Mouse (Mus musculus) MEL (cell line): ENCODE data around the gene Muc13. TPM values are rescaled to one million over a fixed set of nuclear protein-coding genes. Genes with fewer than 3 reads are reported as not detected.

Experiments
- DNase-seq: peaks from one replicate; pipeline ENCODE4 v3.0.0; 2011; ENCODE audit warnings: low read depth, low spot score
- H3K27ac ChIP-seq: 2 replicates; pipeline ENCODE4 v1.5.1; 2012; ENCODE audit warnings: low read depth, mild to moderate bottlenecking, control low read depth, low read length, moderate library complexity; ENCODE audit not compliant: control insufficient read depth
- H3K27me3 ChIP-seq, 2 experiments: fragments of 150-350 bp in 1 of 2; sonication (generic) in 1 of 2; 2 replicates each; pipeline ENCODE4 v1.6.1; 2012; ENCODE audit warnings: low read length in 2 of 2, mild to moderate bottlenecking in 2 of 2, improper control_type of control experiment in 1 of 2, moderate library complexity in 1 of 2; ENCODE audit not compliant: insufficient read depth in 2 of 2, control insufficient read depth in 1 of 2
- H3K36me3 ChIP-seq, 2 experiments: 2 replicates each; pipeline ENCODE4 v1.6.1; 2012 to 2014; ENCODE audit warnings: low read length in 2 of 2, improper control_type of control experiment in 1 of 2, inconsistent platforms in 1 of 2, mild to moderate bottlenecking in 1 of 2; ENCODE audit not compliant: insufficient read depth in 2 of 2, control insufficient read depth in 1 of 2
- H3K4me1 ChIP-seq, 2 experiments: fragments of 150-350 bp in 1 of 2; sonication (generic) in 1 of 2; 2 replicates each; pipeline ENCODE4 v1.6.1; 2012; ENCODE audit warnings: low read length in 2 of 2, improper control_type of control experiment in 1 of 2, mild to moderate bottlenecking in 1 of 2; ENCODE audit not compliant: insufficient read depth in 2 of 2, control insufficient read depth in 1 of 2
- H3K4me3 ChIP-seq, 2 experiments: fragments of 150-350 bp in 1 of 2; sonication (generic) in 1 of 2; 2 replicates each; pipeline ENCODE4 v1.5.1; 2012; ENCODE audit warnings: low read depth in 2 of 2, low read length in 2 of 2, mild to moderate bottlenecking in 2 of 2, moderate library complexity in 2 of 2, control low read depth in 1 of 2, improper control_type of control experiment in 1 of 2; ENCODE audit not compliant: control insufficient read depth in 1 of 2, insufficient read depth in 1 of 2
- H3K79me2 ChIP-seq: 2 replicates; pipeline ENCODE4 v1.6.1; 2012; ENCODE audit warnings: mild to moderate bottlenecking, low read length, moderate library complexity; ENCODE audit not compliant: control insufficient read depth, poor library complexity, insufficient read depth
- H3K9ac ChIP-seq: 2 replicates; pipeline ENCODE4 v1.6.1; 2012; ENCODE audit warnings: low read depth, mild to moderate bottlenecking, control low read depth, low read length, moderate library complexity; ENCODE audit not compliant: control insufficient read depth, poor library complexity, severe bottlenecking
- H3K9me3 ChIP-seq: fragments of 150-350 bp; sonication (generic); replicated peaks from 2 replicates; pipeline ENCODE4 v1.6.1; 2012; ENCODE audit warnings: mild to moderate bottlenecking, low read length, improper control_type of control experiment, moderate library complexity; ENCODE audit not compliant: insufficient read depth
- ELF1 ChIP-seq: IDR thresholded peaks from 2 replicates; pipeline ENCODE4 v1.6.1; 2014; ENCODE audit warnings: low read depth, mild to moderate bottlenecking, inconsistent platforms, low read length, improper control_type of control experiment, moderate library complexity
- ETS1 ChIP-seq: IDR thresholded peaks from 2 replicates; pipeline ENCODE4 v1.6.1; 2012; ENCODE audit warnings: low read depth, mild to moderate bottlenecking, inconsistent platforms, low read length, improper control_type of control experiment, moderate library complexity
- GABPA ChIP-seq: IDR thresholded peaks from 2 replicates; pipeline ENCODE4 v1.6.1; 2012; ENCODE audit warnings: low read depth, mild to moderate bottlenecking, inconsistent platforms, low read length, improper control_type of control experiment, moderate library complexity
- HCFC1 ChIP-seq: IDR thresholded peaks from 2 replicates; pipeline ENCODE4 v1.6.1; 2012; ENCODE audit warnings: low read depth, mild to moderate bottlenecking, inconsistent platforms, low read length, improper control_type of control experiment, moderate library complexity
- POLR2AphosphoS5 ChIP-seq: IDR thresholded peaks from 2 replicates; pipeline ENCODE4 v1.6.1; 2012; ENCODE audit warnings: low read depth, borderline replicate concordance, mild to moderate bottlenecking, inconsistent platforms, low read length, moderate library complexity, mixed read lengths
- RAD21 ChIP-seq: IDR thresholded peaks from 2 replicates; pipeline ENCODE4 v1.6.1; 2011; ENCODE audit warnings: mild to moderate bottlenecking, low read depth, low read length, improper control_type of control experiment
- SMC3 ChIP-seq: IDR thresholded peaks from 2 replicates; pipeline ENCODE4 v1.6.1; 2011; ENCODE audit warnings: low read depth, low read length, improper control_type of control experiment
- TAL1 ChIP-seq: IDR thresholded peaks from 2 replicates; pipeline ENCODE4 v1.6.1; 2012; ENCODE audit warnings: mild to moderate bottlenecking, inconsistent platforms, low read length, moderate library complexity, mixed read lengths
- UBTF ChIP-seq: IDR thresholded peaks from 2 replicates; pipeline ENCODE4 v1.6.1; 2012; ENCODE audit warnings: low read depth, mild to moderate bottlenecking, inconsistent platforms, low read length, improper control_type of control experiment, moderate library complexity, borderline replicate concordance; ENCODE audit not compliant: insufficient read depth
- ZMIZ1 ChIP-seq: IDR thresholded peaks from 2 replicates; pipeline ENCODE4 v1.6.1; 2012; ENCODE audit warnings: low read depth, mild to moderate bottlenecking, inconsistent platforms, low read length, improper control_type of control experiment, moderate library complexity
- polyA plus RNA-seq, 2 experiments: library from polyadenylated mRNA; stranded (reverse) in 1 of 2; unstranded in 1 of 2; fragments of >175 nt in 1 of 2; fragments of >200 nt in 1 of 2; gene quantifications; 2 replicates each; pipeline versions ENCODE4 v1.2.1 to v1.2.4; 2012; ENCODE audit warnings: low replicate concordance in 2 of 2, low read depth in 1 of 2; ENCODE audit not compliant: insufficient read length in 2 of 2, insufficient read depth in 1 of 2, missing spikeins in 1 of 2
- total RNA-seq: library from RNA; depleted of rRNA; stranded (reverse); fragments of 300-350 nt; gene quantifications from 2 replicates; pipeline ENCODE4 v1.2.3, GENCODE M21; 2012

The Muc13 gene
- total and polyA plus RNA-seq, 3 experiments, result 59.5 to 129 TPM; not detected in 1

DNA sequence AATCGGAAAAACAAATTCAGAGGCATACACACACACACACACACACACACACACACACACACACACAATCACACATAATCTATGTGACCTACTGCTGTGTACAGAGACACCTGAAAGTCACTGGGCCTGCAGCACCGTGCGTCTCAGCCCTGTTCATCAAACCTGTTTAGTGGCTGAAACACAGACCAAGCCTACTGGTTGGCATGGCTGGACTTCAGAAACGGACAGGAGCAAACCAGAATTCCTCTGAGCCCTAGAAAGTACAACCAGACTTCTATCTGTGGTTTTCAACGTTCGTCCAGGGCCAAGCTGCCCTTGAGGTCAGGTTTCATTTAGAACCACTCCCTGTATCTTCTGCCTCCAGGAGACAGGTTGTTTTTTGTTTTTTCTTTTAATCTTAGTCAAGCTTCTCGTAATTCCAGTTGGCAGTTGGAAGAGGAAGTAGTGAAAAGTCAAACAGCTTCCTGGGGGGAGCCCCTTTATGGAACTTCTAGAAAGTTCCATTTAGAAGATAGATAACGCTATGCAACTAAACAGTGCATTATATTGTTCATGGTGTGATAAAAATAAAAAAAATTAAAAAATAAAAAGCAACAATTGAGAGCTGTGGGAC is 8.6 kb upstream of the Muc13 start (continued):
- TF ChIP-seq ELF1 (peak; percentile 58), ETS1 (peak; percentile 88), UBTF (no peak), SMC3 (no peak)

DNA sequence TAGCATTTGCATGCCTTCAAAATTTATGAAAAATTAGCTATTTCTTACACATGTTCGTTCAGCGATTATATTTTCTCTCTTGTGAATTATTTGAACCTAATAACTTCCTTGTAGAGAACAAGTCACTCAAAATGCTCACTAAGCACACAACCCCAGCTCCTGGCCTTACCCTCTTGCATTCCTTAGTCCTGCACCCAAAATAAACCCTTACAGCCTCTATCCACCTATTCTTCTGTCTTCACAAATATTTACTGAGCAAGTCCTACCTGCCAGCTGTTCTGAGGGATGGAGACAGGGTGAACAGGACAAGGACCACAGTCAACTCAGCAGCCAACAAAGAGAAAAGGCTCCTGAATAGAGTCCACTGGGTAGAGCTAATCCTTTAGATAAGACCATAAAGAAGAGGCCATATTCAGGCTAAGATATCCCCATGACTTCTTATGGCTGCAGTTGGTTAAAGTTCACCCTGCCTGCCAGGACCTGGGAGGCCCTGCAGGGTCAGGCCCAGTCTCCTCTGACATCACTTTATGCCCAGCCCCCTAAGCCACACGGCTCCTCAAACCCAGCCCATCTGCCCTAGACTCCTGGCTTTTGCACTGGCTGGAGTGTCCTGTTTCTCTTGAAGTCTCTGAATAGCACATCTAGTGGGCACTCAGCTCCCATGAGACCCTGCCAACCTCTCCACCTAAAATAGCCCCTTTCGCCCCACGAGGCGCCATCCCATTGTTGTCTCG is 7.0 kb upstream of the Muc13 start:
- peaks cover 22 to 41% of the 10 kb centered on the region in 2 experiments for H3K4me1 ChIP-seq
- no peak overlapping the region for H3K4me3 ChIP-seq
- peak; percentile 35 for DNase-seq
- no peaks in the 10 kb centered on the region for H3K79me2 ChIP-seq
- peak overlapping the region; percentile 2; the same call in 1 of the 2 replicates for H3K9ac ChIP-seq
- H3K36me3 ChIP-seq, result peaks cover 0 to 32% of the 10 kb centered on the region in 2 experiments; a peak in 2 of 4 replicates
- H3K27me3 ChIP-seq, result no peaks in the 10 kb centered on the region
- no peaks in the 10 kb centered on the region for H3K9me3 ChIP-seq
- TF ChIP-seq HCFC1 (no peak), GABPA (no peak), POLR2AphosphoS5 (no peak), RAD21 (no peak), TAL1 (no peak)
- TF ChIP-seq, all 39 proteins: peak for 0
- H3K27ac ChIP-seq, result peak overlapping the region; percentile 96; the same call in 1 of the 2 replicates

DNA sequence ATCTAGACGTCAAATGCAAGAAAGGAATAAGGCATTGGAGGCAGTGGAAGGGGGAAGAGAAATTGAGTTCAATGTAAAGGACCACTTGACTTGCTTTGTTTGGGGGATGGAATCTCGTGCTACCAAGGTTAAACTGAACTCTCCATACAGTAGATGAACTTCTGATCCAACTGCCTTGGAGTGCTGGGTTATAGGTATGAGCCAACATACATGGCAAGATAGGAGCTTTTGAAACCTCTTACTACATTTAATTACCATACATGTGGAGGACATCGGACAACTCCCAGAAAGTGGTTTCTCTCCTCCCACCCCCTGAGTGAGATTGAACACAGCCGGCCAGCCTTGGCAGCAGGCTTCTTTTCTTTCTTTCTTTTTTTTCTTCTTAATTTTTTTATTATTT is 1.3 kb downstream of the Muc13 start:
- H3K27ac ChIP-seq, result peak overlapping the region; percentile 98
- H3K9ac ChIP-seq, result peak overlapping the region; percentile 78

More for the DNA sequence above, 1.3 kb downstream of the Muc13 start:
- peaks cover 33% of the 10 kb centered on the region for H3K79me2 ChIP-seq
- peaks cover 2 to 32% of the 10 kb centered on the region in 2 experiments; a peak in 3 of 4 replicates for H3K36me3 ChIP-seq
- DNase-seq, result peak; percentile 67
- H3K4me1 ChIP-seq, result peaks cover 5 to 32% of the 10 kb centered on the region in 2 experiments; a peak in 3 of 4 replicates
- H3K4me3 ChIP-seq, result peak overlapping the region; percentile 55 to 72
- TF ChIP-seq ZMIZ1 (no peak), POLR2AphosphoS5 (peak; percentile 15; the same call in 1 of the 2 replicates)
- H3K27me3 ChIP-seq, result no peaks in the 10 kb centered on the region
- H3K9me3 ChIP-seq, result no peaks in the 10 kb centered on the region
